8 mouse cellular contexts compared by ENCODE assay signal in genomic region chr11:55039591-55039990, GRCm38 (mm10). TPM values are rescaled to one million over a fixed set of nuclear protein-coding genes. Genes with fewer than 3 reads are reported as not detected.
DNase-seq lines count a peak whose midpoint lies in the region; TF ChIP-seq lines count a peak whose summit lies in the region.

No protein-coding gene starts in this region.

- H3K9me3 ChIP-seq in E14TG2a.4 (ENCODE audit: low read length) = no peaks in the 10 kb centered on the region

- TF ChIP-seq CTCF in E14TG2a.4 (conservative IDR thresholded peaks at IDR 0.05; ENCODE audit: low read length) = peak; percentile 72
- TF ChIP-seq CTCF in bone marrow, adult 2 months (IDR thresholded peaks at IDR 0.05; ENCODE audit: control insufficient read depth, insufficient read depth, low read length) = peak; percentile 91

- H3K36me3 ChIP-seq in E14TG2a.4 (ENCODE audit: insufficient read depth, low read length) = no peaks in the 10 kb centered on the region

- 2% methylated on average over 9 of the region's 9 CpGs for WGBS in bone marrow, adult 2 months

- DNase-seq in fibroblast of lung, adult 2 months (ENCODE audit: low read depth) = peak; percentile 58
- DNase-seq in heart, postnatal 14 days = peak; percentile 86 to 89
- peak; percentile 48 for DNase-seq in layer of hippocampus, adult 9-10 months (ENCODE audit: low spot score)
- DNase-seq in lung, postnatal 36 days = peak; percentile 88
- DNase-seq in right cerebral cortex, postnatal 10 days (ENCODE audit: low spot score in 2 of 2) = peak; percentile 84 to 86
- DNase-seq in urinary bladder, postnatal 14 days (ENCODE audit: low spot score) = peak; percentile 85

- no peaks in the 10 kb centered on the region for H3K27me3 ChIP-seq in E14TG2a.4 (ENCODE audit: insufficient read depth, low read length)

- intact Hi-C loops in heart, postnatal 14 days (cut with DNase I) = loop anchor here (1.0 to 5.0 kb wide), 3 partner anchors 41 to 162 kb away; no protein-coding TSS in a partner anchor

- H3K4me3 ChIP-seq in E14TG2a.4 (replicated peaks; ENCODE audit: low read length) = no peak overlapping the region
- no peak overlapping the region for H3K4me3 ChIP-seq in bone marrow, adult 2 months (replicated peaks; ENCODE audit: control insufficient read depth, low read depth, low read length)

- peaks cover 18% of the 10 kb centered on the region for H3K4me1 ChIP-seq in E14TG2a.4 (replicated peaks; ENCODE audit: low read depth, low read length)
- H3K4me1 ChIP-seq in bone marrow, adult 2 months (ENCODE audit: control insufficient read depth, insufficient read depth, low read length) = no peaks in the 10 kb centered on the region; the same call in 1 of the 2 replicates

- H3K27ac ChIP-seq in bone marrow, adult 2 months (ENCODE audit: control insufficient read depth, insufficient read depth, low read depth, low read length, poor library complexity) = no peak overlapping the region

- TF ChIP-seq POLR2A in bone marrow, adult 2 months (IDR thresholded peaks at IDR 0.05; ENCODE audit: borderline replicate concordance, control insufficient read depth, low read depth, low read length) = no peak

RNA-seq across cellular contexts. Expression of gene Anxa6, which starts 6.3 kb away (rescaled TPM):
- polyA plus RNA-seq in bone marrow, adult 2 months (2011; ENCODE audit: insufficient read depth, insufficient read length, low replicate concordance, missing spikeins) = 17.6 and 30.5 TPM in 2 replicates
- 100 to 1,000 TPM; 252 to 259 TPM for total RNA-seq in heart, postnatal 14 days (2021)

RNA-seq across cellular contexts. Expression of gene Ccdc69, which starts 38.3 kb away (rescaled TPM):
- 2.8 and 7.7 TPM in 2 replicates for polyA plus RNA-seq in bone marrow, adult 2 months (2011; ENCODE audit: insufficient read depth, insufficient read length, low replicate concordance, missing spikeins)
- 10 to 100 TPM; 11.9 to 12.8 TPM for total RNA-seq in heart, postnatal 14 days (2021)

RNA-seq across cellular contexts. Expression of gene Gm2a, which starts 58.3 kb away (rescaled TPM):
- 7.6 and 20.8 TPM in 2 replicates for polyA plus RNA-seq in bone marrow, adult 2 months (2011; ENCODE audit: insufficient read depth, insufficient read length, low replicate concordance, missing spikeins)
- total RNA-seq in heart, postnatal 14 days (2021) = 10 to 100 TPM; 11.5 to 13.2 TPM
